Mouse (Mus musculus) 416B (cell line): ENCODE data around the gene Nuf2.
A peak's percentile ranks its signal among the peaks of the same experiment; 100 is the strongest.

Source experiments
- DNase-seq: peaks from one replicate; pipeline ENCODE4 v3.0.0; 2011; ENCODE audit warnings: low read depth

Gene Nuf2

GRCm38 (mm10) chr1:169530876-169531701, at the start of gene Nuf2:
TSS of gene Nuf2 (minus strand) at chr1:169531464.
- DNase-seq: peak; percentile 99

GRCm38 (mm10) chr1:169579572-169579971, 48.3 kb upstream of the Nuf2 start:
- no peak for DNase-seq

- no peak for DNase-seq
These were observed 42.9 kb upstream of the Nuf2 start for GRCm38 (mm10) chr1:169574136-169574535.

GRCm38 (mm10) chr1:169555621-169556020, 24.4 kb upstream of the Nuf2 start:
- DNase-seq: no peak

- no peak for DNase-seq
These were observed 23.8 kb upstream of the Nuf2 start for GRCm38 (mm10) chr1:169555019-169555418.

- DNase-seq: no peak
These were observed 22.2 kb upstream of the Nuf2 start for GRCm38 (mm10) chr1:169553446-169553845.

- DNase-seq: no peak
These were observed 9.2 kb upstream of the Nuf2 start for GRCm38 (mm10) chr1:169540415-169540814.

- DNase-seq: peak; percentile 69
These were observed 655 bp upstream of the Nuf2 start for GRCm38 (mm10) chr1:169531702-169532535.

GRCm38 (mm10) chr1:169529996-169530518, 1.2 kb downstream of the Nuf2 start:
- DNase-seq: peak; percentile 53

- peak; percentile 8 for DNase-seq
These were observed 5.1 kb downstream of the Nuf2 start for GRCm38 (mm10) chr1:169526006-169526680.

- DNase-seq: peak; percentile 30
These were observed 11.9 kb downstream of the Nuf2 start for GRCm38 (mm10) chr1:169519337-169519736.

- peak; percentile 47 for DNase-seq
These were observed 13.3 kb downstream of the Nuf2 start for GRCm38 (mm10) chr1:169517899-169518517.

- no peak for DNase-seq
These were observed 13.8 kb downstream of the Nuf2 start for GRCm38 (mm10) chr1:169517376-169517892.

GRCm38 (mm10) chr1:169506354-169506753, 24.9 kb downstream of the Nuf2 start:
- DNase-seq: no peak

- DNase-seq: no peak
These were observed 28.4 kb downstream of the Nuf2 start for GRCm38 (mm10) chr1:169502876-169503275.

- DNase-seq: peak; percentile 42
These were observed 35.6 kb downstream of the Nuf2 start for GRCm38 (mm10) chr1:169495621-169496020.

- DNase-seq: no peak
These were observed 39.7 kb downstream of the Nuf2 start for GRCm38 (mm10) chr1:169491561-169491960.

- no peak for DNase-seq
These were observed 45.8 kb downstream of the Nuf2 start for GRCm38 (mm10) chr1:169485408-169485885.

GRCm38 (mm10) chr1:169484565-169484964, 46.7 kb downstream of the Nuf2 start:
- DNase-seq: no peak

GRCm38 (mm10) chr1:169482596-169483335, 48.5 kb downstream of the Nuf2 start:
- no peak for DNase-seq

- DNase-seq: no peak
These were observed 60.1 kb downstream of the Nuf2 start for GRCm38 (mm10) chr1:169471185-169471584.
